Mouse (Mus musculus): Measurements from ENCODE around the gene Kcnn1.
"Not testable (repeated sequence)": the region's sequence is repeated elsewhere in the genome, so short reads cannot be mapped to it uniquely, and the experiment has no call there.

Kcnn1 gene

DNA sequence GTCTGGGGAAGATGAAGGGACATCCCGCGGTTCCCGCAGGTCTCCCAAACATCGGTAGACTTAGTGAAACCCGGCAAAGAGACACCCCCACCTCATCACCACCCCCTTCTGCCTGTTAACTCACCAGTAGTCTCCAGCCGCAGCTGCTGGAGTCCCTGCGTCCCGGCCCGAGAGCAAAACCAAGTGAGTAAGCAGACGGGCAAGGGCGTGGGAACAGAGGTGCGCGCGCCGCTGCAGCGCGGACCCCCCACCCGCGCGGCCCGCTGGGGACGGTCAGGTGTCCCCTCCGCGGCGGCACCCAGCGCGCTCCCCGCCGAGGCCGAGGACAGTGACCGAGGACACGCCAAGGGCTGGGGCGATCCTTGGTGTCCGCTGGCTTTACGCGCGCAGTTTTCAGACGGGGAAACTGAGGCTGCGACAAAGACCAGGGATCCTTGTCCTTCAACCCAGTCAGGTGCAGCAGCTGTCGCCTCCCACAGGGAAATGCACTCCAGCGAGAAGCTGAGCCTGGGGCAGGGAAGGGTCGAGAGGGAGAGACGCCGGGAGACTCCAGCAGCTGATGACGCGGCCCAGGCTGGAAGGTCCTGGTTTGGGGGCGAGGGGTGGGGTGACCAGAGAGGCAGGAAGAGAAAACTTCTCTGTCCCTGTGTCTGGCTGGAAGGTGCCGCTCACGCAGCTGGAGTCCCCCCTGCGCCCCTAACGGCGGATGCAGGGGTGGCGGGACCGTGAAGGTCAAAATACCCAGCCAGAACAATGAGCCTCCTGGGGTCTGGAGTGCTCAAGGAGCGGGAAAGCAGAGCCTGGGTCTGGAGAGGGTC, at the start of gene Kcnn1:
TSS of gene Kcnn1 (minus strand) at position 435 of the 818 bp plus-strand sequence.
- peak; percentile 67 for DNase-seq (ENCODE audit: low spot score)

DNA sequence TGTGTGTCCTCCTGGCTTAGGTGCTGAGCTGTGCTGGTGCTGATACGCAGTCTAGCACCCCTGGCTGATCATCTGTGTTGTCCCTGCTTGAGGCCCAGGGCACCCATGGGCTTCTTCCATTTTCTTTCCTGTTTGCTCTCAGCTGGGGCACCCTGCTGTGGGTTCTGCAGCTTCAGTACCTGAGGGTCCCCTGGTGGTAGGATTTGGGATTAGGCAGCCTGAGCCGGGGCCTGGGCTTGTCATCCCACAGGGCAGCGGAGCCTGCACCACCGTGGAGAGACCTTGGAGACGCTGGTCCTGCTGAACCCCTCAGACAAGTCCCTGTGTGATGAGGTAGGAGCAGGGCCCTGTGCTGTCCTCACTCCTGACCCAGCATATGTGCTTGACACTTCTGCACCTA, 48.5 kb upstream of the Kcnn1 start:
- peak; percentile 40 for DNase-seq (ENCODE audit: low spot score)

DNA sequence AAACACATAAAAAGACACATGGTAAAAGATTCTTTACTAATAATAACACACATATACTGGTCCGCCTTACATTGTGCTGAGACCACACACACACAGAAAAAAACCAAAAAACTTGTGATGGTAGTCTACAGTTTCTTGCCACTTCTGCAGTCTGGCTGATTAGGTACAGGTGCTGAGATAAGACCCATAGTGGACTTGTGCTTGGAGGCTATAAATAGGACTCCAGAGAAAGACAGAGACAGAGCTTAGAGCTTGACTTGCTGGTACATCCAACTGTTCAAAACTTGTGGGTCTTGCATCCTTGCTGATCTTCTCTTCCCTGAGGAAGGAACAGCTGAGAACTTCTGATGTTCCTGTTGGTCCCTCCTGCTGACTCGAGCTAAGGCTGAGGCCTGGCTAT, 44.5 kb upstream of the Kcnn1 start:
- no peak for DNase-seq (ENCODE audit: low spot score)

DNA sequence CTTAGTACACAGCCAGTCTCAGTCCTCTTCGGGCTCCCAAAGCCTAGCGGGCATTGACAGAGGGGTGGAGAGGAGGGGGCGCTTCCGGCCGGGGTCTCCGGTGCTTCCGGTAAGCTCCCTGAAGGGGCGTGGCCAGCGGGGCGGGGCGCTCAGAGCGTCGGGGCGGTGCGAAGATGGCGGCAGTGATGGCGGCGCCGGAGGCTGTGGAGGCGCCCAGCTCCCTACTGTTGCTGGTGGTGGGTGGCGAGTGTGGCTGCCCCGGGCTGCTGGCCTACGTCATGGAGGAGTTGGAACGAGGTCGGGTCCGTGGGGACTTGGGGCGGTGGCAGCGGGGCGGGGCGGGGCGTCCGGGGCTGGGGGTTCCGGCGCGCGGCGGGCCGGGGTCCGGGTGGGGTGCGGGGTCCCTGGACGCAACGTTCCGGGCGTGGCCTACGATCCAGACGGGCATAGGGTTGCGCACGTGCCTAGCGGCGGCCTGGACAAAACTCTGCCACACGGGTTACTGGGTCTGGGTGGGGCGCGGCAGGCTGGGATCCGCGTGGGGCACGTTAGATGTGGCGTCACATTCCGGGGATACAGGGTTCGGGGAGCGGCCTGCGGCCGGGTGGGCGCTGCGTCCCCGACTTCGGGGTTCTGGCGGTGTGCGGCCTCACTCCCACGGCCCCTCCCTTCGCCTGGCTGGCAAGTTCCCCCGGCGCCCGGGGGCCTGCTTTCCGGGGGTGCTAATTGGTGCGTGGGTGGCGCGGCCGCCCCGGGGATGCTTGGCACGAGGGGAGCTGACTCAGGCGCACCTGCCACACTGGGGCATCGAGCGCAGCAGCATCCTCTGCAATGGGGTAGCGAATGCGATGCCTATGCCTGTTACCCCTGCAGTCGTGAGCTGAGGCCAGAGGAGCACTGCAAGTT, 43.0 kb upstream of the Kcnn1 start, which contains the start of gene Map1s:
TSS of gene Map1s (plus strand) at position 102 of the 906 bp plus-strand sequence.
- DNase-seq (ENCODE audit: low spot score) = peak; percentile 95

DNA sequence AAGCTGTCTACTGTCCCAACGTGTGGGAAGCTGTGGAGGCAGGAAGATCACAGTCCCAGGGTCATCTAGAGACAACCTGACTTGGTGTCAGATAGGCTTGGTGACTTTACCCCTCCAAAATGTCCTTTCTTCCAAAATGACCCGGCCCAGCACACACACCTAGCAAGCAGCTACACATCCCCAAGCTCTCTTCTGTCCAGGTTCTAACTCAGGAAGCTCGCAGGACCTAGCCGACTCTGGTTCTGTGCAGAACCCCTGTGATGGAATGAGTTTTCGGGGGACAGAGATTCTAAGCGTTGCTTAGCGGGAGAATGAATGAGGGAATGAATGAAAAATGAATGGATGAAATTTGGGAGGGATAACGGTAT, 42.4 kb upstream of the Kcnn1 start:
- no peak for DNase-seq (ENCODE audit: low spot score)

DNA sequence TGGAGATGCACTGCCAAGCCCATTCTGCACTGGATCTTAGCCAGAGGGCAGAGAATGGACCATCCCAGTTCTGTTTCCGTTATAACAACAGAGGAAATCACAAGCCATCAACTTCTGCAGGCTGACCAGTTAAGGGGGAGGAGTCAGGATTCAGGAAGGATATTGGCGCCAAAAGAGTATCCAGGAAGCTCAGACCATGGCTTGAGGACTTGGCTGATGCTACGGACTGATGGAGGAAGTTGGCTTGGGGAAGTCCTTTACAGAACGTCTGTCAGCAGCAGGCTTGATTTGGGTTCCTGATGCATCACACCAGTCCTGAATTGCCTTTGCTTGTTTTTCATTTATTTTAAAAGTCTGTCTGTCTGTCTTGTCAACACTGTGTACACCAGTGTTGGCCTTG, 41.5 kb upstream of the Kcnn1 start:
- no peak for DNase-seq (ENCODE audit: low spot score)

DNA sequence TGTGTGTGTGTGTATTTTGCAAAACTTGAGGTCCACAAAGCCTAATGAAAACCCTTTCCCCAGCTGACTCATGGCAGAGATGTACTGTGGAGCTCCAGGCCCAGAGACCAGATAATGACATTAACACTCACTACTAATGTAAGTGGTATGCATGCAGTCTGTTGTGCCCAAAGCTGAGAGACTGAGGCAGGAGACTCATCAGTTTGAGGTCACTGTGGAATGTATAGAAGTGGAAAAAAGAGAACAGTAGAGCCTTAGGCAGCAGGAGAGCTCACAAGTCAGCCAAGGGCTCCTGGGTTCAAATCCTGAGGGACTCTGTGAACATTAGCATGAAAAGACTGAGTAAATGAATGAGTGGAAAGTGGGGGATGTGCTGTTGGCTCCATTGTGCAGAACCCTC, 40.5 kb upstream of the Kcnn1 start:
- peak; percentile 42 for DNase-seq (ENCODE audit: low spot score)

DNA sequence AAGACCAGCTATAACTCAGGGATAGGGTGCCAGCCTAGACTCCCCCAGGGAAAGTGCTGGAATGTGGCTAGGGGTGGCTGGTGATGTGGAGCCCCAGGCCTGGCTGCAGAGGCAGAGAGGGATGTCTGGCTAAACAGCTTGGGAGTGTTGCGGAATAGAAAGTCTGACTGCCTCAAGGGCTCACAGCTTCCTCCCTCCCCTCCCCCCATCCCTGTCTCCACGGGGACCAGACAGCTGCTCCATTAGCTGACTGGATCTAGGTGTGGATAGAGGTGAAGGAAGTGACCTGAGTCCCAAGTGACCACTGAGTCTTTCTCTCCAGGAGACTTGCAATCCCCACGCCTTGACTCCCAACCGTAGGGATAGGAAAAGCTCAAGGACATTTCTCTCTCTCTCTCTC, 40.1 kb upstream of the Kcnn1 start:
- DNase-seq (ENCODE audit: low spot score) = no peak

DNA sequence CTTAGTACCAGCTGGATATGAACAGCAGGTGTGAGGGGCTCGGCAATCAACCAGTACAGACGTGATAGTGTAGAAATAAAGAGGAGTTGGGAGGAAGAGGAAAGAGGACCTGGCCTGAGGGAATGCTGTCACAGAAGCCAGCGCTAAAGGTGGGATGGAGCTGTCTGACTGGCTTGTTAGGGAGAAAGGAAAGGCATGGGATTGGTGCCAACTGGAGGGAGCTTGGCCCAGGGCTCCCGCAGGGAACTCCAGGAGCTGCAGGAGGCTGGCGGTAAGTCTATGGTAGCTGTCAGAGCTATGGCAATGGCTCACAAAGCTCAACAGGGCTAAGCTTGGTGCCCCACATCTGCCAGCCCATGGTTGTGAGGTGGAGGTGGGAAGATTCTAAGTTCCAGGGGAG, 39.2 kb upstream of the Kcnn1 start:
- DNase-seq (ENCODE audit: low spot score) = peak; percentile 60

DNA sequence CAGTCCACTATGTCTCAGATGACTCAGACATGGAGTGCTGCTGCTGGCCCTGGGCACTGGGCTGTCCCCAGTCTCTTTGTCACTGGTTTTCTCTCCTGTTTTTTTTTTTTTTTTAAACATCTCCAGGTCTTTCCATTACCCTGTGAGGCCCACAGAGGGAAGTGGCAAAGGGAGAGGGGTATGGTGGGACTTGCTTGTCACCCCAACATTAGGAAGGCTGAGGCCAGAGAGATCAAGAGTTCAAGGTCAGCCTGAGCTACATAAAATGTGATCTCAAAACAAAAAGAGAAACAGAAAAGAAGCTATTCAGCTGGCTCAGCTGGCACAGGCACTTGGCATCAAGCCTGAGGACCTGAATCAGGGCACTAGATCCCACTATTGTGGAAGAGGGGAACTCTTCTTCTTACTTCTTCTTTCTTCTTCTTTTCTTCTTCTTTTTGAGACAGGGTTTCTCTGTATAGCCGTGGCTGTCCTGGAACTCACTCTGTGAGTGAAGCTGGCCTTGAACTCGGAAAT, 37.9 kb upstream of the Kcnn1 start:
- no peak for DNase-seq (ENCODE audit: low spot score)

DNA sequence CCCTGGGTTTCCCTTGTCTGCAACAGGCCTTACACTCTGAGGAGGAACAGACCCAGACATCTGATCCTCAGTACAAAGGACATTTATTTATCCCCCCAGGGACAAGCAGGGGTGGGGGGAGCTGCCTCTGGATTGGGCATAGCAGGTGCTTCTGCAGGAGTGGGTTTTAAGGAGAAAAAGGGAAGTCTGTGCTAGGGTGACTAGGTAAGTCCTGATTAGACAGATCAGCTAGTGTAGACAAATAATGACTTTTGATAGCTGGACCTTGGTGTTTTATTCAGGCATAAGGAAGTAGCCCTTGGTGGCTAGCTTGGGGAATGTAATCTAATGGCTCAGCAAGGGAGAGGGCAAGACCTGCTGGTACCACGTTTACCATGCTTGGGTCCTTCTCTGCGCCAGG, 36.2 kb upstream of the Kcnn1 start:
- DNase-seq (ENCODE audit: low spot score) = no peak

DNA sequence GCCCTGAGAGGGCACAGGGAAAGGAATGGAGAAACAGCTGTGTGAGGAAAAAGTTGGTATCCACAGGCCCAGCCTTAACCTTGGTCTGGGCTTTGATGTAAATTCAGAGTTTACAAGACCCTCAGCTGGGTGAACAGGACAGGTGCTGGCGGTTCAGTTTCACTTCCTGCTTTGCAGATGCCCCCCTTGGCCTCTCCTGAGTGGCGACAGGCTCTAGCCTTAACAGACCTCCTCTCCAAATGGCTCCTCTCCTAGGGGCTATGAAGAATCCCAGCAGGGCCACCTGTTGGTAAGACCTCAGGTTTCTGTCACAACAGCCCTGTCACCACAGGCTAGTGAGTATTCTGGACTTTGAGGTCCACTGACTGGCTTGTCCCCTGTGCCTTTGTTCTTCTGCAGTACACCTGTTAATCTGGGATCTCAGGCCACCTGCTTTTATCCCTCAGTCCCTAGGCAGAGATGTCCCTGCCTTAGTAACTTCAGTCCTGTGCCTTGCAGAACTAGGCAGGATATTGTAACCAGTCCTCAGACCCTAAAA, 35.7 kb upstream of the Kcnn1 start:
- DNase-seq (ENCODE audit: low spot score) = no peak

DNA sequence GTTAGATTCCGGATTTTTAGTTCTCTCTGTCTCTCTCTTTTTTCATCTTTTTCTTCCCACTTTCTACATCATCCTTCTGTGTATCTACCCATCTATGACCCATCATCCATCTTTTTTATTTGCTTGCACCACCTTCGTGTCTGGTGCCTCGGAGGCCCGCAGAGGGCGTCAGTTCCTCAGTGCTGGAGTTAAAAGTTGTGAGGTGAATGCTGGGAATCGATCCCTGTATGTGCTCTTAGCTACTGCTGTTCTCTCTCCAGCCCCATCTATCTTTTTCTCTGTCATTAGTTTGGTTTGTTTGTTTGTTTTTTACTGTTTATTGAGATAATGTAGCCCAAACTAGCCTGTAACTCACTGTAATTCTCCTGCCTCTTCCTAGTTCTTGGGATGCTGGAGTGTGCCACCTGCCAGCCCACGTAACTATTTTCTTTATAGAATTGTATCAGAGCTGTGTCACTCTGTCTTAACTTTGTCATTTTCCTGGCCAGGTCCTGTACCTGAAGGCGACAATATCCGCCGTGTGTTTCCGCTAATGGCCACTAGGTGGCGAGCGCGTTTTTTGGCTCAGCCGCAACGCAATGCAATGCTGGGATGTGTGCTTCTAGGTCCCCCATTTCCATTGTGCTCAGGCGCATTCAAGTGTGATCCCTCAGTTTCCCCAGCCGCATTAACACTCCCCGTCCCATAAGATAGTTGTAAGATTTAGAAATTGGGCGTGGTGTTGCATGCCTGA, 34.8 kb upstream of the Kcnn1 start:
- DNase-seq (ENCODE audit: low spot score) = peak; percentile 87

DNA sequence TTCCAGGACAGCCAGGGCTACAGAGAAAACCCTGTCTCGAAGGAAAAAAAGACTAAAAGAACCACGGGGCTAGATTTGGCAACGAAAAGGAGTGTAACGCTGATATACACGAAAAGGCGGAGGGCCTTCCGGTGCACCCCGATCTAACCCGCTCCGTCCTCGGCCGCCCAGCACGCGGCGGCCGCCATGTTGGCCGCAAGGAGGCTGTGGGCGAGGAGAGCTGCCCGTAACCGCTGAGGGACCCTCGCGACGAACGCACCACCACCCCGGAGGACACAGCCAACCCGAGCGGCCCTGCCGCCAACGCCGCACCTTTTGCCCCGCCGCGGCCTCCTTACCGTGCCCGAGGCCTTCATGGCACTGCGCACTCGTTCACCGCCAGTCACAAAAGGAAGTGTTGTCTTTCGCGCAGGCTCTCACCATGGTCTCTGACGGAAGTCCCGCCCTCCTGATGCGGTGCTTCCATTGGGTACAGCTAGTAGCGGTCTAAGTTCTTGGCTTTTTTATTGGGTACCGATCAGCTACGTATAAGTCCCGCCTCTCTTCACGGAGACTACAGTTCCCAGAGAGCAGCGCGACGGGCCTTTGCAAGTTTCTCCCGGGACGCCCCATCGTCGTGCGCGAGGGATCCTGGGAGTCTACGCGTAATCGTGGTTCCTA, 34.1 kb upstream of the Kcnn1 start, which contains the start of gene Rpl18a:
TSS of gene Rpl18a (minus strand) at position 392 of the 660 bp plus-strand sequence.
- DNase-seq (ENCODE audit: low spot score) = peak; percentile 99

DNA sequence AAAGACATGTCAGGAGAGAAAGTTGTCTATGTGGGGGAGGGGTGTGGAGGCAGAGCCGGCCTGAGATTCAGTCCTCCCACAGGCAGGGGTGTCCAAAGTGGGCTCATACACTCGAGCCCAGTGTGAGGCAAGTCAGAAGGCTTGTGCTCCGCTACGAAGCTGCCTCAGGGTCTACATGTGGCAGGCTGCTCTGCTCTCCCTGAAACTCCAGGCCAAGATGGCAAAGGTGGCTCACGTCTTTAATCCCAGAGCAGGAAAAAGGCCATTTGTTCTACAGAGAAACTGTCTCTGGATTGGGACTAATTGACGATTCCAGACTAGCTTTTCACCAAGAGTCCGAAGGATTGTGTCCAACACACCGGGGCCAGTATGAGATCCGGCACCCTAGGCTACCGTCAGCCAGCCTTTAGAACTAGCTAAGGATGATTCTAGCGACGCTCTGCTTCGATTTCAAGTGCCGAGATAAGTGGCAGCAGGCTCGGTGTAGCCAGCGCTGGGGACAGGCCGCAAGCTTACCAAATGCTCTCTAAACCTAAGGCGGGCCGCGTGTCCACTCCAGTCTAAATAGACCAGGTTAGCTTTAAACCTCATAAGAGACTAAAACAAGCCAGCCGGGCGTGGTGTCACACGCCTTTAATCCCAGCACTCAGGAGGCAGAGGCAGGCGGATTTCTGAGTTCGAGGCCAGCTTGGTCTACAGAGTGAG, 33.4 kb upstream of the Kcnn1 start:
- peak; percentile 57 for DNase-seq (ENCODE audit: low spot score)

DNA sequence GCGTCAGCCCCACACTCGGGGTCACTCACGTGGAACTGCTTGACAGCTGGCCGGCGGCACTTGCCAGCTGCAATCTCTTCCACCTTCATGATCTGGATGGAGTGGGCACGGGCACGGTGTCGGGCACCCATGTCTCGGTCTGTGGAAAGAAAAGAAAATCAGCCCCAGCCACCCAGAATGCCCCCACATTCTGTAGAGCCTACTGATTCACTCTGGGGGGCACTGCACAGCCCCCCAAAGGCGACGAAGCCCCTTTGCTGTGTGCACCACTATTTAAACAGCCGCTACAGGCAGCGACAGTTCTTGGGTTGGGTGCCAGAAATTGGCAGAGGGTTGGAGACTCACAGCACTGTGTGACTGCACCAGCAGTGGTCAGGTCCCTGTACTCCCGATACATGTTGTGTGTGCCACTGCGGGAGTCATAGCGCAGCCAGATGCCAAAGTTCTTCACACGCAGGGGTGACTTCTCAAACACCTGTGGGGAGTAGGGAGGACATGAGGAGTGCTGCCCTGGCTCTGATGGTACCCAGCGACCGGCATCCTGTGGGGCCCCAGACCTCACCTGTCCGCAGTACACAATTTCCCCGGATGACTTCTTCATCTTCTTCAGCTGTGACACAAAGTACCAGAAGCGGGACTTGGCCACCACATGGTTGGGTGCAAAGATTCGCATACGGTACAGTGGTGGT, 32.7 kb upstream of the Kcnn1 start:
- not testable (repeated sequence) for DNase-seq (ENCODE audit: low spot score)

DNA sequence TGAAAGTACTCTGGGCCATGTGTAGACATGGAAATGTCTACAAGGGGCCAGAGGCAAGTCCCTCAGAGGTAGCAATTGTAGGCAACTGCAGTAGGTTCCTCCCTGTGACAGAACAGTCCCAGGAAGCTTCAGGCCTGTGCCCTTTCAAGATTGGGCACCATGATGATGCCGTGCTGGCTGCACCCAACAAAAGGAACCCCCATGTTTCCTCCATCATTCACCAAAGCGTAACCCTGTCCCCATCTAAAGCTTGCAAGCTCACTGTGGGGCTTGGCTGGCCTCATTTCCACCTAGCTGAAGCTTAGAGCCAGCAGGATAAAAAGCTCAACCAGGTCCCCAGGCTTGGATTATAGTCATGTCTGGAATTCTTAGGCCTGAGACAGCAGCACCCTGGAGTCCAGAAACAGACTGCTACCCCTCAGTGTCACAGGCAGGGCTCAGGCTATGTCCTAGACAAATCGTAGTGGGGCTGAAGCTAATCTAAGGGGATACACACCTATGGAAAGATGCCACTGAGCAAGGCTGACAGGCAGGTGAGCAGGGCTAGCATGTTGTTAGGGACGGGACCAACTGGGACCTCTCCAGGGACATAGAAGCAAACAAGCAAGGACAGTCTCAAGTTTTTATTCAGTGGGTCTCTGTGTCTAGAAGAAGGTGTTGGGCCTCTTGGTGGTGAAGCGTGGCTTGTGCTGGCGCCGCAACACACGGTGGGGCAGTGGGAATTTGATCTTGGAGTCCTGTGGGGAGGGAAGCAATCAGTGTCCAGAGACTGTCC, 31.9 kb upstream of the Kcnn1 start:
- no peak for DNase-seq (ENCODE audit: low spot score)

DNA sequence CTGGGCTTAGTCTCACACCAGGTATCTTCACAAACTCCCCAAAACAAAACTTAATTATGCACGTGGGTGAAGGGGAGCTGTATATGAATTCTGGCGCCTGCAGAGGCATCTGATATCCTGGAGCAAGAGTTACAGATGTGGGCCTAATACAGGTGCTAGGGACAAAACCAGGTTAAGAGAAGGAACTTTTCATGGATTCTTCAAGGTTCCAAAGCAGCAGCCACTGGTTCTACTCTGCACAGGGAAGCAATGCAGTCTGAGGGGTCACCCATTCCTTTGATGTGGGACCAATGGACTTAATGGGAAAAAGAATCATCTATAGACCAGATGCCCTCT, 31.3 kb upstream of the Kcnn1 start:
- DNase-seq (ENCODE audit: low spot score) = no peak

DNA sequence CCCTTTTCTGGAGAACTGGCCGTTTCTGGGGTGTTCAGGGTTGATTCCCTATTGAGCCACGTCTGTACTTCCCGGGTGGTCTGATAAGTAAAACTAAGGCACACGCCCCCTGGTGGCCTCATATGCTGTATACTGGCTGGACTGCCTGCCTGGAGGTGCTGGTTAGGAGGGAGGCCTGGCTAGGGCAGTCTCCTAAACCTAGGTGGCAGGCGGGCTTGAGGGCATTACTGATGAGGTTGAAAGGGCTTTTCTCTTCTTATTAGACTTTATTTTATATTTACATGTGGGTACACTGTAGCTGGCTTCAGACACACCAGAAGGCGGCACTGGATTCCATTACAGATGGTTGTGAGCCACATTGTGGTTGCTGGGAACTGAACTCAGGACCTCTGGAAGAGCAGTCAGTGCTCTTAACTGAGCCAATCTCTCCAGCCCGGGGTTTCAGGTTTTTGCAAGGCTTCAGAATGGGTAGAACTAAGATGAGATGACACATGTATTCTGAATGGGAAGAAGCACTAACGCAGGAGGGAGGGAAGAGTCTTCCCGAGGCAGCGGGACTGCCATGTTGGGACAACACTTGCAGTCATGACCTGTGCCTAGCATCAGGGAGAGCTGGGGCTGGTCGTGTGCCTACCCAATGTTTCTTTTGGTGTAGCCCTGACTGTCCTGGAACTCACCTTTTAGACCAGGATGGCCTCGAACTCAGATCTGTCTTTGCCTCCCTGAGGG, 30.8 kb upstream of the Kcnn1 start:
- DNase-seq (ENCODE audit: low spot score) = peak; percentile 85

All from MN1 (cell line).